Mouse (Mus musculus): ENCODE measurements around the gene Grip1. TPM values are rescaled to one million over a fixed set of nuclear protein-coding genes. Genes with fewer than 3 reads are reported as not detected.
"Not testable (repeated sequence)": the region's sequence is repeated elsewhere in the genome, so short reads cannot be mapped to it uniquely, and the experiment has no call there.

Gene Grip1
- total RNA-seq, 2 experiments from 2014 or later: 29.4 to 29.5 TPM

- not testable (repeated sequence) for DNase-seq (ENCODE audit: extremely low spot score in 1 of 2, low spot score in 1 of 2)
These were observed 659.9 kb downstream of the Grip1 start for GRCm38 (mm10) chr10:120113482-120113881.

DNA sequence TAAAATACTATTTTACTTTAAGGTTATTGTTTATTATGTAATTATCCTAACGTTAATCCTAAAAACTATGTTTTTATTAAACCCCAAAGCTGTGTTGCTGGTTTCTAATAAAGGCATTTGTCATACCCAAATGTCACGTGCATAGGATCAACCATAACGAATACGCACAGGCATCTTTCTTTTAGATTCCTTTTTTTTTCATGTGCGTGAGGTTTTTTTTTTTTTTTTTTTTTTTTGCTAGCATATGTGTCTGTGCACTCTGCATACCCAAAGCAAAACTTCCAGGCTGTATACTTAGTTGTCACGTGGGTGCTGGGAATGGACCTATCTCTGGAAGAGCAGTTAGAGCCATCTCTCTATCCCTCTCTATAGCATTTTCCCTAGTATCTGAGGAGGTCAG, 660.4 kb downstream of the Grip1 start:
- no peak for DNase-seq (ENCODE audit: extremely low spot score in 1 of 2, low spot score in 1 of 2)

GRCm38 (mm10) chr10:120114493-120114892, 660.9 kb downstream of the Grip1 start:
- DNase-seq (ENCODE audit: extremely low spot score in 1 of 2, low spot score in 1 of 2): no peak

GRCm38 (mm10) chr10:120115249-120115648, 661.6 kb downstream of the Grip1 start:
- no peak for DNase-seq (ENCODE audit: extremely low spot score in 1 of 2, low spot score in 1 of 2)

GRCm38 (mm10) chr10:120123721-120124120, 670.1 kb downstream of the Grip1 start:
- DNase-seq (ENCODE audit: extremely low spot score in 1 of 2, low spot score in 1 of 2): no peak

GRCm38 (mm10) chr10:120124801-120125464, 671.3 kb downstream of the Grip1 start:
- DNase-seq (ENCODE audit: extremely low spot score in 1 of 2, low spot score in 1 of 2): peak; percentile 77 to 92

DNA sequence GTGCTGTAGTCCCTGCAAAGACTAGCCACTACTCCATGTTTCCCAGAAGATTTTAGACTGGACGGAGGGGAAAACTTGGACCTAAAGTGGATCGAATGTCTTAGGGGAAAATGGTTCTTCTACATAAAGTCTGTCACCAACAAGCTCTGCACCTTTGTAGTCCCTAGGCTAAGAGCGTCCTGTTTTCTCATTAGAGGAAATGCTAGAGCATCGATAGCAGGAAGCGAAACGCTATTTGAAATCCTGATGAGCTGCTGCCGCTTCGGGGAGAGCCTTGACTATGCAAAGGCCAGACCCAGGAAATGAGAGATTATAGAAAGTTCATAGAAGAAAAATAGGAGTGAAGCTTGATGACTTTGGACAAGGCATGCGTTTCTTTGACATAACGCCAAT, 671.8 kb downstream of the Grip1 start:
- DNase-seq (ENCODE audit: extremely low spot score in 1 of 2, low spot score in 1 of 2): no peak

- DNase-seq (ENCODE audit: extremely low spot score in 1 of 2, low spot score in 1 of 2): no peak
These were observed 675.1 kb downstream of the Grip1 start for GRCm38 (mm10) chr10:120128601-120129277.

DNA sequence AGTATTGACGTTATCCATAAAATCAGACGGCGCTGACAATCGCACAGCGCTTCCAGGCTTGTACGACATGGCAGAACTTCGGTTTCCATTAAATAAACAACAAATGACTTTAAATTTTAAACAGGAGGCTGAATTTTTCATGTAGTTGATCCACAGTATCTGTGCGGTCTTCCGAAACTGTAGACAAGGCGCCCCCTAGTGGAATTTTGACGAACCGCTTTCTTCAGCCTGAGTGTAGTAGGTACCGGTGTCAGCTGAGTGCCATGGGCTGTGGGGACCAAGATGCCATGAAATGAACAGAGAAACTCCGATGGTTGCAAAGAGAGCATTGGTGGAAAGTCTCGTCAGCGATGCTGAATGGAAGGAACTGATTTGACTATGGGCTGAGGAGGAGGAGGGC, 677.0 kb downstream of the Grip1 start:
- DNase-seq (ENCODE audit: extremely low spot score in 1 of 2, low spot score in 1 of 2): peak; percentile 21 to 68

- no peak for DNase-seq (ENCODE audit: extremely low spot score in 1 of 2, low spot score in 1 of 2)
These were observed 680.1 kb downstream of the Grip1 start for GRCm38 (mm10) chr10:120133697-120134096.

- no peak for DNase-seq (ENCODE audit: extremely low spot score in 1 of 2, low spot score in 1 of 2)
These were observed 682.5 kb downstream of the Grip1 start for GRCm38 (mm10) chr10:120136020-120136562.

Other genes with a start within 250 kb of the Grip1 start
- 100 to 1,000 TPM; 146 TPM for gene Cand1, start 213.8 kb upstream of the Grip1 start, total RNA-seq (2021)